Mouse (Mus musculus) CH12.LX (cell line): ENCODE data around the gene Ttc13.

Experiments used
- CTCF ChIP-seq, 2 experiments: IDR thresholded peaks in 1 of 2; conservative IDR thresholded peaks in 1 of 2; 2 replicates each; pipeline ENCODE4 v1.5.1; 2011 to 2012; ENCODE audit warnings: low read depth in 2 of 2, low read length in 2 of 2, improper control_type of control experiment in 1 of 2, inconsistent platforms in 1 of 2, mild to moderate bottlenecking in 1 of 2, moderate library complexity in 1 of 2
- ELF1 ChIP-seq: IDR thresholded peaks from 2 replicates; pipeline ENCODE4 v1.6.1; 2014; ENCODE audit warnings: low read depth, mild to moderate bottlenecking, inconsistent platforms, low read length, improper control_type of control experiment
- EP300 ChIP-seq: IDR thresholded peaks from 2 replicates; pipeline ENCODE4 v1.6.1; 2011; ENCODE audit warnings: low read length, improper control_type of control experiment
- ETS1 ChIP-seq: conservative IDR thresholded peaks from 2 replicates; pipeline ENCODE4 v1.6.1; 2012; ENCODE audit warnings: low read depth, mild to moderate bottlenecking, inconsistent platforms, low read length, improper control_type of control experiment, moderate library complexity
- JUND ChIP-seq: conservative IDR thresholded peaks from 2 replicates; pipeline ENCODE4 v1.6.1; 2011; ENCODE audit warnings: low read depth, low read length, improper control_type of control experiment
- MAFK ChIP-seq: IDR thresholded peaks from 2 replicates; pipeline ENCODE4 v1.6.1; 2011; ENCODE audit warnings: low read length, improper control_type of control experiment; ENCODE audit not compliant: insufficient replicate concordance
- NELFE ChIP-seq: IDR thresholded peaks from 2 replicates; pipeline ENCODE4 v1.6.1; 2011; ENCODE audit warnings: low read depth, low read length, improper control_type of control experiment
- POLR2A ChIP-seq: IDR thresholded peaks from 2 replicates; pipeline ENCODE4 v1.6.1; 2011; ENCODE audit warnings: low read depth, mild to moderate bottlenecking, improper control_type of control experiment, low read length
- RCOR1 ChIP-seq: conservative IDR thresholded peaks from 2 replicates; pipeline ENCODE4 v1.6.1; 2012; ENCODE audit warnings: low read depth, mild to moderate bottlenecking, inconsistent platforms, low read length, improper control_type of control experiment
- TCF12 ChIP-seq: IDR thresholded peaks from 2 replicates; pipeline ENCODE4 v1.6.1; 2014; ENCODE audit warnings: low read depth, mild to moderate bottlenecking, inconsistent platforms, low read length, improper control_type of control experiment
- USF2 ChIP-seq: conservative IDR thresholded peaks from 2 replicates; pipeline ENCODE4 v1.6.1; 2011; ENCODE audit warnings: low read depth, low read length, improper control_type of control experiment

- peak; percentile 73 for TF ChIP-seq POLR2A
- no peak for TF ChIP-seq CTCF (conservative IDR thresholded peaks at IDR 0.05 in 1 of 2, IDR thresholded peaks at IDR 0.05 in 1 of 2; ENCODE audit: low read depth in 2 of 2, low read length in 2 of 2)
- TF ChIP-seq TCF12 = peak; percentile 49; the same call in 1 of the 2 replicates
- TF ChIP-seq RCOR1 = no peak
- no peak for TF ChIP-seq MAFK
- no peak for TF ChIP-seq ELF1
- no peak for TF ChIP-seq ETS1
- TF ChIP-seq EP300 = no peak
- no peak for TF ChIP-seq JUND
- no peak for TF ChIP-seq USF2
- TF ChIP-seq NELFE = peak; percentile 58; the same call in 1 of the 2 replicates
These were observed 58.5 kb downstream of the Ttc13 start, which contains the start of gene 2310022B05Rik for GRCm38 (mm10) chr8:124663112-124663873.
